Mouse (Mus musculus): ENCODE measurements around the gene Tob2. TPM values are rescaled to one million over a fixed set of nuclear protein-coding genes. Genes with fewer than 3 reads are reported as not detected.

The Tob2 gene
- total and polyA plus RNA-seq, 2 experiments from 2014 or later = 18.2 to 19.2 TPM

DNA sequence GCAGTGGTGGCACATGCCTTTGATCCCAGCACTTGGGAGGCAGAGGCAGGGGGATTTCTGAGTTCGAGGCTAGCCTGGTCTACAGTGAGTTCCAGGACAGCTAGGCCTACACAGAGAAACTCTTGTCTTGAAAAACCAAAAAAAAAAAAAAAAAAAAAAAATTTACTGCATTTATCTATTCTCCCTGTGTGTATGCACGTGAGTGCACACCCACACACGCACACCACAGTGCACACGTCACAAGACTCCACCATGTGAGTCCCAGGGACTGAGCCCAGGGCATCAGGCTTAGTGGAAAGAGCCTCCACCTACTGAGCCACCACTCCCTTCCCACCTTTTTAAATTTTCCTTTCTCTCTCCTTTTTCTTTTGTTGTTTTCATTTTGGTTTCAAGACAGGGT, 28.1 kb downstream of the Tob2 start:
- Histone ChIP-seq H3K27me3 (ENCODE audit: control insufficient read depth, insufficient read depth, low read length) (no peaks in the 10 kb centered on the region), H3K9me3 (replicated peaks; ENCODE audit: control insufficient read depth, low read length) (no peaks in the 10 kb centered on the region), H3K4me3 (ENCODE audit: low read depth, low read length) (no peak overlapping the region), H3K9ac (replicated peaks; ENCODE audit: low read depth, low read length) (no peak overlapping the region), H3K36me3 (replicated peaks; ENCODE audit: control insufficient read depth, insufficient read depth, low read length) (peaks cover 13% of the 10 kb centered on the region), H3K4me2 (ENCODE audit: low read depth, low read length) (no peak overlapping the region), H3K4me1 (ENCODE audit: control insufficient read depth, insufficient read depth) (peaks cover 32% of the 10 kb centered on the region), H3K27ac (ENCODE audit: low read depth) (no peak overlapping the region)
- DNase-seq (ENCODE audit: low spot score) (no peak), ATAC-seq (ENCODE audit: insufficient read depth, low read depth) (no peak)
- TF ChIP-seq EP300 (IDR thresholded peaks at IDR 0.05; ENCODE audit: low read depth) = no peak
- WGBS = 80% methylated on average over 4 of the region's 4 CpGs

GRCm38 (mm10) chr15:81829208-81829580, 29.4 kb downstream of the Tob2 start:
- H3K4me3 ChIP-seq (ENCODE audit: low read depth, low read length) = no peak overlapping the region
- H3K9me3 ChIP-seq (replicated peaks; ENCODE audit: control insufficient read depth, low read length) = no peaks in the 10 kb centered on the region
- ATAC-seq (ENCODE audit: insufficient read depth, low read depth) (no peak), DNase-seq (ENCODE audit: low spot score) (no peak)
- H3K36me3 ChIP-seq (replicated peaks; ENCODE audit: control insufficient read depth, insufficient read depth, low read length) = peaks cover 27% of the 10 kb centered on the region
- no peak overlapping the region for H3K9ac ChIP-seq (replicated peaks; ENCODE audit: low read depth, low read length)
- no peak for TF ChIP-seq CTCF (IDR thresholded peaks at IDR 0.05; ENCODE audit: low read depth)
- TF ChIP-seq EP300 (IDR thresholded peaks at IDR 0.05; ENCODE audit: low read depth) = no peak
- H3K27ac ChIP-seq (ENCODE audit: low read depth) = no peak overlapping the region
- WGBS = 62% methylated on average over 2 of the region's 2 CpGs
- peaks cover 22% of the 10 kb centered on the region for H3K4me1 ChIP-seq (ENCODE audit: control insufficient read depth, insufficient read depth)
- H3K4me2 ChIP-seq (ENCODE audit: low read depth, low read length) = no peak overlapping the region
- no peaks in the 10 kb centered on the region for H3K27me3 ChIP-seq (ENCODE audit: control insufficient read depth, insufficient read depth, low read length)

- ATAC-seq (ENCODE audit: insufficient read depth, low read depth) = no peak
- DNase-seq (ENCODE audit: low spot score) = no peak
- H3K4me2 ChIP-seq (ENCODE audit: low read depth, low read length) = no peak overlapping the region
- no peaks in the 10 kb centered on the region for H3K9me3 ChIP-seq (replicated peaks; ENCODE audit: control insufficient read depth, low read length)
- H3K4me3 ChIP-seq (ENCODE audit: low read depth, low read length) = no peak overlapping the region
- H3K27ac ChIP-seq (ENCODE audit: low read depth) = no peak overlapping the region
- peaks cover 32% of the 10 kb centered on the region for H3K36me3 ChIP-seq (replicated peaks; ENCODE audit: control insufficient read depth, insufficient read depth, low read length)
- no peak for TF ChIP-seq EP300 (IDR thresholded peaks at IDR 0.05; ENCODE audit: low read depth)
- TF ChIP-seq CTCF (IDR thresholded peaks at IDR 0.05; ENCODE audit: low read depth) = no peak
- H3K27me3 ChIP-seq (ENCODE audit: control insufficient read depth, insufficient read depth, low read length) = no peaks in the 10 kb centered on the region
- no peak overlapping the region for H3K9ac ChIP-seq (replicated peaks; ENCODE audit: low read depth, low read length)
- 66% methylated on average over 7 of the region's 7 CpGs for whole genome bisulfite sequencing
- H3K4me1 ChIP-seq (ENCODE audit: control insufficient read depth, insufficient read depth) = peaks cover 21% of the 10 kb centered on the region
Measured at GRCm38 (mm10) chr15:81828426-81829207, 30.0 kb downstream of the Tob2 start.

DNA sequence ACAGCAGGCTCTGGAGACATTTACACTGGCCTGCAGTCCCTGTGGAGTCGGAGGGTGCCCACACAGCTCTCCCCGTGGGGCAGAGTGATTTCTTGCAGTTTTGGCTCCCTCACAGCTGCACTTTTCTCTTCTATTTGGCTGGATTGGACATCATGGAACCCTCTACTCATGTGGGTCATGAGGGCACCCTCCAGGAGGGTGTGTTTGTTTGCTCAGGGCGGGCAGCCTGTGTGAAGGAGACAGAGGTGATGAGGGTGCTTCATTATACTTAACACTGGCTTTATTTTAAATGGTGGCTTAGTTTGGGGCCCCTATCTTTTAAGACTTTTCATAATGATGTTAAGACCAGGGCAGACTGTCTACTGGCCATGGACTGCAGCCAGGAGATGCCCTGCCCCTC, 33.8 kb downstream of the Tob2 start:
- no peak overlapping the region for H3K9ac ChIP-seq (replicated peaks; ENCODE audit: low read depth, low read length)
- TF ChIP-seq EP300 (IDR thresholded peaks at IDR 0.05; ENCODE audit: low read depth) (no peak), CTCF (IDR thresholded peaks at IDR 0.05; ENCODE audit: low read depth) (no peak)
- no peak overlapping the region for H3K4me3 ChIP-seq (ENCODE audit: low read depth, low read length)
- H3K9me3 ChIP-seq (replicated peaks; ENCODE audit: control insufficient read depth, low read length) = no peaks in the 10 kb centered on the region
- H3K4me1 ChIP-seq (ENCODE audit: control insufficient read depth, insufficient read depth) = 0 out of 2 replicates have a peak, but pooled peaks cover 6% of the 10 kb centered on the region
- 85% methylated on average over 3 of the region's 3 CpGs for WGBS
- no peak overlapping the region for H3K4me2 ChIP-seq (ENCODE audit: low read depth, low read length)
- H3K27me3 ChIP-seq (ENCODE audit: control insufficient read depth, insufficient read depth, low read length) = no peaks in the 10 kb centered on the region
- no peak overlapping the region for H3K27ac ChIP-seq (ENCODE audit: low read depth)
- ATAC-seq (ENCODE audit: insufficient read depth, low read depth) (no peak), DNase-seq (ENCODE audit: low spot score) (no peak)
- peaks cover 67% of the 10 kb centered on the region for H3K36me3 ChIP-seq (replicated peaks; ENCODE audit: control insufficient read depth, insufficient read depth, low read length)

DNA sequence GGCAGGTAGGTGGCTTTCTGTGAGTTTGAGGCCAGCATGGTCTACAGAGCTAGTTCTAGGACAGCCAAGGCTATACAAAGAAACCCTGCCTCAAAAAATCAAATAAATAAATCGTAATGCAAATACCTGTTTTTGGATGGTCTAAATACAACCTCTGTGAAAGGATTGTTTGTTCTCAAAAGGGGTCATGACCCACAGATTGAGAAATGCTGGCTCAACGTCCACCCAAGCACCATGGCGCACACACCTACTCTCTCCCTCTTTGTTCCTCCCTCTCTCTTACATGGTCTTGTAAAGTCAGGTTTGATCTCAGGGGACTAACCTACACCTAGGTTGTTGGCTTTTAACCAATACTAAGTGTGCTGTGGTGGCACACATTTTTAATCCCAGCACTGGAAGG, 36.0 kb downstream of the Tob2 start:
- Histone ChIP-seq H3K9me3 (replicated peaks; ENCODE audit: control insufficient read depth, low read length) (no peaks in the 10 kb centered on the region), H3K9ac (replicated peaks; ENCODE audit: low read depth, low read length) (no peak overlapping the region), H3K36me3 (replicated peaks; ENCODE audit: control insufficient read depth, insufficient read depth, low read length) (peaks cover 86% of the 10 kb centered on the region), H3K4me3 (ENCODE audit: low read depth, low read length) (no peak overlapping the region), H3K4me1 (ENCODE audit: control insufficient read depth, insufficient read depth) (no peaks in the 10 kb centered on the region), H3K4me2 (ENCODE audit: low read depth, low read length) (no peak overlapping the region), H3K27ac (ENCODE audit: low read depth) (no peak overlapping the region), H3K27me3 (ENCODE audit: control insufficient read depth, insufficient read depth, low read length) (no peaks in the 10 kb centered on the region)
- DNase-seq (ENCODE audit: low spot score) (no peak), ATAC-seq (ENCODE audit: insufficient read depth, low read depth) (no peak)
- WGBS = 80% methylated on average over 3 of the region's 3 CpGs
- TF ChIP-seq CTCF (IDR thresholded peaks at IDR 0.05; ENCODE audit: low read depth) = no peak
- TF ChIP-seq EP300 (IDR thresholded peaks at IDR 0.05; ENCODE audit: low read depth) = no peak

- Histone ChIP-seq H3K36me3 (replicated peaks; ENCODE audit: control insufficient read depth, insufficient read depth, low read length) (peaks cover 78% of the 10 kb centered on the region), H3K9me3 (replicated peaks; ENCODE audit: control insufficient read depth, low read length) (no peaks in the 10 kb centered on the region), H3K4me3 (ENCODE audit: low read depth, low read length) (no peak overlapping the region), H3K27ac (ENCODE audit: low read depth) (no peak overlapping the region), H3K4me2 (ENCODE audit: low read depth, low read length) (no peak overlapping the region), H3K4me1 (ENCODE audit: control insufficient read depth, insufficient read depth) (no peaks in the 10 kb centered on the region), H3K9ac (replicated peaks; ENCODE audit: low read depth, low read length) (no peak overlapping the region), H3K27me3 (ENCODE audit: control insufficient read depth, insufficient read depth, low read length) (no peaks in the 10 kb centered on the region)
- ATAC-seq (ENCODE audit: insufficient read depth, low read depth) = no peak
- TF ChIP-seq EP300 (IDR thresholded peaks at IDR 0.05; ENCODE audit: low read depth) (no peak), CTCF (IDR thresholded peaks at IDR 0.05; ENCODE audit: low read depth) (no peak)
- no peak for DNase-seq (ENCODE audit: low spot score)
- WGBS = 86% methylated on average over 3 of the region's 3 CpGs
Measured at GRCm38 (mm10) chr15:81818404-81818803, 40.2 kb downstream of the Tob2 start.

All from heart, postnatal 0 days (tissue).